21 mouse cellular contexts compared by ENCODE assay signal in the genomic region with DNA sequence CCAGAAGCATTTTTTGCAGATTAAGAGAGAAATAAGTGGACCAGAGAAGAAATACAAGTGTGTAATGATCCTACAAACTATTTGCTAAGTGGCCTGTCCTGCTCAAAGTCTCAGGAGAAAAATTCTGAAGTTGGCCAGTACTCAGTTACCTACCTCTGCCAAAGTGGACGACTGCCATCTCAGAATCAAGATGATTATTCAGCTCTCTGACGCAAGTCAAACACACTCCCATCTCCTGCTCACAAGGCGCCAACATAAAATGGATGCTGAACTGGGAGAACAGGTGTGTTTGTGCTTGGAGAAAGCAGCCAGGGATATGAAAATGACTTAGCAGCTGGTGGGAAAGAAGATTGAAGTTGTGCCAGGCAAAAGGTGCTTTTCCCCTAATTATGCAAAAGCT. TPM values are rescaled to one million over a fixed set of nuclear protein-coding genes. Genes with fewer than 3 reads are reported as not detected.
DNase-seq lines count a peak whose midpoint lies in the region; ATAC-seq and TF ChIP-seq lines count a peak whose summit lies in the region.
"Had no signal": no experiment of that assay in that cellular context is flagged by ENCODE, and none has a peak within 500 bp of the region (broad histone marks: within the 10 kb centered on the region; RNA-seq: fewer than 3 reads in every experiment).

No protein-coding gene starts in this region.

- TF ChIP-seq EP300 in stomach, postnatal 0 days (optimal IDR thresholded peaks at IDR 0.05): no peak

- TF ChIP-seq CTCF in hindbrain, postnatal 0 days (IDR thresholded peaks at IDR 0.05; ENCODE audit: low read depth): no peak
- no peak for TF ChIP-seq CTCF in stomach, postnatal 0 days (IDR thresholded peaks at IDR 0.05; ENCODE audit: low read depth)
- no peak for TF ChIP-seq CTCF in left cerebral cortex, adult 2 months (IDR thresholded peaks at IDR 0.05)

- H3K27ac ChIP-seq in forebrain, embryonic 14.5 days (ENCODE audit: low read depth, low read length): no peak overlapping the region
- H3K27ac ChIP-seq in forebrain, embryonic 15.5 days (replicated peaks): no peak overlapping the region
- no peak overlapping the region for H3K27ac ChIP-seq in hindbrain, postnatal 0 days
- H3K27ac ChIP-seq in hindbrain, embryonic 13.5 days: no peak overlapping the region
- no peak overlapping the region for H3K27ac ChIP-seq in stomach, postnatal 0 days (replicated peaks)
- H3K27ac ChIP-seq in left cerebral cortex, adult 2 months: no peak overlapping the region
- H3K27ac ChIP-seq: embryonic facial prominence, embryonic 15.5 days; heart, embryonic 13.5 days; kidney, postnatal 0 days had no signal

- peak; percentile 18 for DNase-seq in forebrain, embryonic 14.5 days (ENCODE audit: low spot score)
- peak; percentile 4 for DNase-seq in hindbrain, postnatal 0 days (ENCODE audit: low spot score)
- peak; percentile 59 for DNase-seq in adipocyte (ENCODE audit: low spot score)
- DNase-seq in lung, postnatal 10 days: peak; percentile 28
- DNase-seq in stomach, postnatal 0 days (ENCODE audit: low spot score): no peak
- no peak for DNase-seq in left cerebral cortex, adult 2 months (ENCODE audit: extremely low spot score in 1 of 2, low spot score in 2 of 2)
- DNase-seq: cerebellum, adult 11 months; cerebellum, postnatal 36 days; heart, adult 11 months; kidney, adult 11 months; layer of hippocampus, postnatal 36 days; midbrain, embryonic 14.5 days; right cerebral cortex, postnatal 14 days; thymus, adult 18-20 months; thymus, postnatal 4 days had no signal

- H3K4me3 ChIP-seq in forebrain, embryonic 14.5 days (ENCODE audit: low read depth, low read length): no peak overlapping the region
- H3K4me3 ChIP-seq in forebrain, embryonic 15.5 days: no peak overlapping the region
- no peak overlapping the region for H3K4me3 ChIP-seq in hindbrain, postnatal 0 days (ENCODE audit: low read length)
- no peak overlapping the region for H3K4me3 ChIP-seq in hindbrain, embryonic 13.5 days
- no peak overlapping the region for H3K4me3 ChIP-seq in stomach, postnatal 0 days (ENCODE audit: low read depth, low read length)
- H3K4me3 ChIP-seq in left cerebral cortex, adult 2 months: no peak overlapping the region
- H3K4me3 ChIP-seq: embryonic facial prominence, embryonic 15.5 days; heart, embryonic 13.5 days; myocyte had no signal

- H3K4me2 ChIP-seq in forebrain, embryonic 14.5 days (ENCODE audit: low read length): no peak overlapping the region
- H3K4me2 ChIP-seq in forebrain, embryonic 15.5 days (replicated peaks): no peak overlapping the region
- no peak overlapping the region for H3K4me2 ChIP-seq in hindbrain, postnatal 0 days (ENCODE audit: low read depth, low read length)
- H3K4me2 ChIP-seq in hindbrain, embryonic 13.5 days: no peak overlapping the region
- H3K4me2 ChIP-seq in stomach, postnatal 0 days (replicated peaks; ENCODE audit: low read depth): no peak overlapping the region
- H3K4me2 ChIP-seq: embryonic facial prominence, embryonic 15.5 days; heart, embryonic 13.5 days had no signal

- H3K36me3 ChIP-seq in forebrain, embryonic 14.5 days (ENCODE audit: control insufficient read depth, insufficient read depth, low read length): no peaks in the 10 kb centered on the region
- no peaks in the 10 kb centered on the region for H3K36me3 ChIP-seq in forebrain, embryonic 15.5 days
- H3K36me3 ChIP-seq in hindbrain, postnatal 0 days (ENCODE audit: insufficient read depth, low read length): no peaks in the 10 kb centered on the region
- H3K36me3 ChIP-seq in hindbrain, embryonic 13.5 days: no peaks in the 10 kb centered on the region
- H3K36me3 ChIP-seq in stomach, postnatal 0 days (ENCODE audit: control insufficient read depth, insufficient read depth, low read length): no peaks in the 10 kb centered on the region
- H3K36me3 ChIP-seq: embryonic facial prominence, embryonic 15.5 days; heart, embryonic 13.5 days had no signal

- WGBS in forebrain, embryonic 14.5 days: 64% methylated on average over 3 of the region's 3 CpGs
- 43% methylated on average over 3 of the region's 3 CpGs for WGBS in forebrain, embryonic 15.5 days
- 57% methylated on average over 3 of the region's 3 CpGs for WGBS in hindbrain, postnatal 0 days
- 75% methylated on average over 3 of the region's 3 CpGs for WGBS in hindbrain, embryonic 13.5 days
- WGBS in stomach, postnatal 0 days: 53% methylated on average over 3 of the region's 3 CpGs

- intact Hi-C loops in left cerebral cortex, adult 2 months (cut with DNase I): no loop called here

- ATAC-seq in forebrain, embryonic 14.5 days: no peak
- ATAC-seq in forebrain, embryonic 15.5 days (replicated peaks): no peak
- no peak for ATAC-seq in hindbrain, postnatal 0 days
- ATAC-seq in hindbrain, embryonic 13.5 days (ENCODE audit: low FRiP score): no peak
- no peak for ATAC-seq in stomach, postnatal 0 days (ENCODE audit: low FRiP score, low TSS enrichment)

- no peak overlapping the region for H3K9ac ChIP-seq in forebrain, embryonic 14.5 days (ENCODE audit: low read length)
- H3K9ac ChIP-seq in forebrain, embryonic 15.5 days (replicated peaks): no peak overlapping the region
- no peak overlapping the region for H3K9ac ChIP-seq in hindbrain, postnatal 0 days (replicated peaks; ENCODE audit: low read length)
- H3K9ac ChIP-seq in hindbrain, embryonic 13.5 days: no peak overlapping the region
- H3K9ac ChIP-seq in stomach, postnatal 0 days (ENCODE audit: low read length): no peak overlapping the region
- H3K9ac ChIP-seq: embryonic facial prominence, embryonic 15.5 days; heart, embryonic 13.5 days had no signal

- H3K9me3 ChIP-seq in forebrain, embryonic 14.5 days (replicated peaks; ENCODE audit: control insufficient read depth, low read length): no peaks in the 10 kb centered on the region
- H3K9me3 ChIP-seq in forebrain, embryonic 15.5 days: no peaks in the 10 kb centered on the region
- no peaks in the 10 kb centered on the region for H3K9me3 ChIP-seq in hindbrain, postnatal 0 days (ENCODE audit: low read length)
- H3K9me3 ChIP-seq in hindbrain, embryonic 13.5 days: no peaks in the 10 kb centered on the region
- H3K9me3 ChIP-seq in stomach, postnatal 0 days (ENCODE audit: control insufficient read depth, low read length): no peaks in the 10 kb centered on the region
- H3K9me3 ChIP-seq: embryonic facial prominence, embryonic 15.5 days; heart, embryonic 13.5 days had no signal

- H3K4me1 ChIP-seq in forebrain, embryonic 14.5 days (ENCODE audit: control insufficient read depth, insufficient read depth, low read length): peaks cover 11% of the 10 kb centered on the region
- H3K4me1 ChIP-seq in forebrain, embryonic 15.5 days: peaks cover 13% of the 10 kb centered on the region; the same call in 1 of the 2 replicates
- no peaks in the 10 kb centered on the region for H3K4me1 ChIP-seq in hindbrain, postnatal 0 days (ENCODE audit: insufficient read depth, low read length)
- peaks cover 14% of the 10 kb centered on the region for H3K4me1 ChIP-seq in hindbrain, embryonic 13.5 days (replicated peaks)
- no peaks in the 10 kb centered on the region for H3K4me1 ChIP-seq in stomach, postnatal 0 days (replicated peaks; ENCODE audit: control insufficient read depth, insufficient read depth)
- H3K4me1 ChIP-seq: embryonic facial prominence, embryonic 15.5 days; heart, embryonic 13.5 days had no signal

- H3K27me3 ChIP-seq in forebrain, embryonic 14.5 days (replicated peaks; ENCODE audit: control insufficient read depth, insufficient read depth, low read length): no peaks in the 10 kb centered on the region
- no peaks in the 10 kb centered on the region for H3K27me3 ChIP-seq in forebrain, embryonic 15.5 days
- no peaks in the 10 kb centered on the region for H3K27me3 ChIP-seq in hindbrain, postnatal 0 days (ENCODE audit: insufficient read depth, low read length)
- no peaks in the 10 kb centered on the region for H3K27me3 ChIP-seq in hindbrain, embryonic 13.5 days
- H3K27me3 ChIP-seq in stomach, postnatal 0 days (ENCODE audit: control insufficient read depth, insufficient read depth, low read length): no peaks in the 10 kb centered on the region
- H3K27me3 ChIP-seq: embryonic facial prominence, embryonic 15.5 days; heart, embryonic 13.5 days had no signal

RNA-seq across cellular contexts. Expression of a gene that starts 21.7 kb away (rescaled TPM):
- 36.8 and 38.9 TPM in 2 replicates for polyA plus RNA-seq in forebrain, embryonic 14.5 days (2014; fragmentation: Nextera tagmentation; extraction: Ambion mirVana)
- 28.9 and 29.9 TPM in 2 replicates for polyA plus RNA-seq in forebrain, embryonic 15.5 days (2015; fragmentation: Nextera tagmentation; extraction: Ambion mirVana)
- total RNA-seq in hindbrain, postnatal 0 days (2014; rRNA removed): 18.8 and 19.2 TPM in 2 replicates
- polyA plus RNA-seq in hindbrain, postnatal 0 days (2015; fragmentation: Nextera tagmentation; extraction: Ambion mirVana): 25.2 and 25.7 TPM in 2 replicates
- 25.3 and 26.8 TPM in 2 replicates for polyA plus RNA-seq in hindbrain, embryonic 13.5 days (2015; fragmentation: Nextera tagmentation; extraction: Ambion mirVana)
- polyA plus RNA-seq in stomach, postnatal 0 days (2015; fragmentation: Nextera tagmentation; extraction: Ambion mirVana): 20.7 and 21.9 TPM in 2 replicates
- total RNA-seq in left cerebral cortex, adult 2 months (2021): 10 to 100 TPM; 26.2 to 32.1 TPM

Comparison
In these comparisons a context has a peak if more than half of its experiments do, and no peak if none do; other contexts are left out.
1. DNase-seq: peak in forebrain, embryonic 14.5 days (single experiment), hindbrain, postnatal 0 days (single experiment), adipocyte (single experiment) and lung, postnatal 10 days (single experiment); none in stomach, postnatal 0 days (single experiment) and left cerebral cortex, adult 2 months (0 of 2).